Mouse (Mus musculus): ENCODE results near the gene Prm1. TPM values are rescaled to one million over a fixed set of nuclear protein-coding genes. Genes with fewer than 3 reads are reported as not detected.

Prm1 gene
- not detected for polyA plus RNA-seq (2014; fragmentation: Illumina TruSeq; extraction: RNeasy Lipid Tissue Mini Kit (QIAGEN cat#74804); ENCODE audit: low read depth, low replicate concordance)

GRCm38 (mm10) chr16:10805789-10806527 is at the start of gene Prm1:
Gene Prm1, minus strand, starts transcription at chr16:10805839.

GRCm38 (mm10) chr16:10834911-10835587 is 29.4 kb upstream of the Prm1 start, which contains the start of gene Rmi2:
Gene Rmi2, plus strand, starts transcription at chr16:10835059.

GRCm38 (mm10) chr16:10812865-10813371 is 7.3 kb upstream of the Prm1 start, which contains the start of gene Gm11172:
Gene Gm11172, plus strand, starts transcription at chr16:10812915.

GRCm38 (mm10) chr16:10796034-10796433 is 9.6 kb downstream of the Prm1 start, which contains the start of gene Prm2:
Gene Prm2, minus strand, starts transcription at chr16:10796134.

GRCm38 (mm10) chr16:10790702-10791101 is 14.9 kb downstream of the Prm1 start, which contains the start of gene Prm3:
Gene Prm3, minus strand, starts transcription at chr16:10790914.

GRCm38 (mm10) chr16:10788271-10788670 is 17.4 kb downstream of the Prm1 start, which contains the start of gene Tnp2:
Gene Tnp2, minus strand, starts transcription at chr16:10788660.

GRCm38 (mm10) chr16:10785371-10786231 is 20.0 kb downstream of the Prm1 start, which contains the start of gene Socs1:
Gene Socs1, minus strand, starts transcription at chr16:10785536.

Other genes with a start within 250 kb of the Prm1 start
- 0.38 TPM for gene Socs1, start 20.3 kb downstream of the Prm1 start, polyA plus RNA-seq (2014; fragmentation: Illumina TruSeq; extraction: RNeasy Lipid Tissue Mini Kit (QIAGEN cat#74804); ENCODE audit: low read depth, low replicate concordance)
- gene Tnp2, start 17.2 kb downstream of the Prm1 start, polyA plus RNA-seq (2014; fragmentation: Illumina TruSeq; extraction: RNeasy Lipid Tissue Mini Kit (QIAGEN cat#74804); ENCODE audit: low read depth, low replicate concordance) = not detected
- gene Prm3, start 14.9 kb downstream of the Prm1 start, polyA plus RNA-seq (2014; fragmentation: Illumina TruSeq; extraction: RNeasy Lipid Tissue Mini Kit (QIAGEN cat#74804); ENCODE audit: low read depth, low replicate concordance) = not detected
- not detected for gene Prm2, start 9.7 kb downstream of the Prm1 start, polyA plus RNA-seq (2014; fragmentation: Illumina TruSeq; extraction: RNeasy Lipid Tissue Mini Kit (QIAGEN cat#74804); ENCODE audit: low read depth, low replicate concordance)
- not detected for gene Gm11172, start 7.1 kb upstream of the Prm1 start, polyA plus RNA-seq (2014; fragmentation: Illumina TruSeq; extraction: RNeasy Lipid Tissue Mini Kit (QIAGEN cat#74804); ENCODE audit: low read depth, low replicate concordance)
- 0.50 TPM for gene Rmi2, start 29.2 kb upstream of the Prm1 start, polyA plus RNA-seq (2014; fragmentation: Illumina TruSeq; extraction: RNeasy Lipid Tissue Mini Kit (QIAGEN cat#74804); ENCODE audit: low read depth, low replicate concordance)